Mouse (Mus musculus): Measurements from ENCODE around the gene Angptl2.

The Angptl2 gene

DNA sequence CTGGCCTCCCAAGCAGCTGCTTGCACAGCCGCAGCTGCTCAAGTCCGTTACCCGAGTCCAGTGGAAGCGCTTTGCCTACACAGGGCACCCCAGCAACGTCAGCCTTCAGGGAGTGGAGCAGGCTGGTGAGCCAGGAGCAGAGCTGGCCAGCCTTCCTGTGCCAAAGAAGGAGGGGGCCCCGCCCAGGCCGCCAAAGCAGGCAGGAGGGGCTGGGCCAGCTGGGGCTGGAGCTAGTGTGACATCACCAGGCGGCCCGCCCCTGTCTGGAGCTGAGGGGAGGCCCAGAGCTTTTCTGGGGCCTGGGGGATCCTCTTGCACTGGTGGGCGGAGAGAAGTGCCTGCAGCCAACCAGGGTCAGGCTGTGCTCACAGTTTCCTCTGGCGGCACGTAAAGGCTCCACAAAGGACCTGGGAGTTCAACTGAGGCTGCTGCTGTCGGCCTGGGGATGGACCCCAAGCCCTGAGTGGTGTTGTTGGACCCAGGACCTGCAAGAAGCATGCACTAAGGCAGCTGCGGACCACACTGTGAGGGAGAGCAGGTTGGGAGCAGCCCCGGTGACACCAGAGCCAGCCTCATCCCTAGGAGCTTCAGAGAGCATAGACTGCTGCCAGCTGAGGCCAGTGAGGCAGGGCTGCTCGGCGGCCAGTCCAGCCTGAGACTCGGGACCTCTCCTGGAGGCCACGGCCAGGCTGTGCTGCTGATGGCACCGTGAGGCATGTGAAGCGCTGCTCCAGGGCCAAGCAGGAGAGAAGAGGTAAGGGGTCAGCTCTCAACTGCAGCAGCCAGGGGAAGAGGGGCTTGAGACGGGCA is at the start of gene Angptl2:
Gene Angptl2, plus strand, starts transcription at position 370 of the 810 bp plus-strand sequence.
- peak; percentile 85 to 86 for DNase-seq (ENCODE audit: low spot score in 2 of 2)

DNA sequence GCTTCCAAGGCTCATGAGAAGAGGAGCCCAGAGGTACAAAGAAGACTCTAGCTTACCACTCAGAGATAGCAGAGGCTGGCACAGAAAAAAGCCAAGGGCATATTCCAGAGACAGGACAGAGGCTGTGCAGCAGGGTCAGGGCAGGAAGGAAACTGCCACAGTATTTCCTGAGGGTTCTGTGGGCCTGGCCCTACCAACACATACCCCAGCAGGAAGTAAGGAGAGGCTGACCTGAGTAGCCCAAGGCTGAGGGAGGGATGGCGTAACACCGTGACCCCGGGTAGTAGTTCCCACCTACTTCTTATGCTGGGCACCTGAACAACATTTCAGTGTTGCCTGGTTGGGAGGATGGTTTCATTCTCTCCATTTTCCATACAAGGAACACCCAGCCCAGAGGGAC is 48.8 kb upstream of the Angptl2 start:
- no peak for DNase-seq (ENCODE audit: low spot score in 2 of 2)

DNA sequence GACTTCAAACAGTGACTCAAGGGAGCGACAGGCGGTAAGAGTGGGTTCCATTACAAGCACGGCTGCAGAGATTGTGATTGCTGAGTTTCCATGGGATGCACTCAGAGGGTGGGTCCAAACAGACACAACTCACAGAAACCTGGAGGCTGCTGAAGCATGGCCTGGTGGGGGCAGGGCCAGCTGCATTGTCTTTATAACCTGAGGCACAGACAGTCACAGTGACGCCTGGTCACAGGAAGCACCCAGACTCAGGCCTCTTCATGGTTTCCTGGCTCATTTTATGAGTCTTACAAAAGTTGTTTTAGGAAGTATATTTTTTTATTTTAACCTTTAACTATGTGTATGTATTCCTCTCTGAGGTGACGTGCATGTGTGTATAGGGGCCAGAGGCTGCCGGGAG is 46.4 kb upstream of the Angptl2 start:
- DNase-seq (ENCODE audit: low spot score in 2 of 2): no peak

DNA sequence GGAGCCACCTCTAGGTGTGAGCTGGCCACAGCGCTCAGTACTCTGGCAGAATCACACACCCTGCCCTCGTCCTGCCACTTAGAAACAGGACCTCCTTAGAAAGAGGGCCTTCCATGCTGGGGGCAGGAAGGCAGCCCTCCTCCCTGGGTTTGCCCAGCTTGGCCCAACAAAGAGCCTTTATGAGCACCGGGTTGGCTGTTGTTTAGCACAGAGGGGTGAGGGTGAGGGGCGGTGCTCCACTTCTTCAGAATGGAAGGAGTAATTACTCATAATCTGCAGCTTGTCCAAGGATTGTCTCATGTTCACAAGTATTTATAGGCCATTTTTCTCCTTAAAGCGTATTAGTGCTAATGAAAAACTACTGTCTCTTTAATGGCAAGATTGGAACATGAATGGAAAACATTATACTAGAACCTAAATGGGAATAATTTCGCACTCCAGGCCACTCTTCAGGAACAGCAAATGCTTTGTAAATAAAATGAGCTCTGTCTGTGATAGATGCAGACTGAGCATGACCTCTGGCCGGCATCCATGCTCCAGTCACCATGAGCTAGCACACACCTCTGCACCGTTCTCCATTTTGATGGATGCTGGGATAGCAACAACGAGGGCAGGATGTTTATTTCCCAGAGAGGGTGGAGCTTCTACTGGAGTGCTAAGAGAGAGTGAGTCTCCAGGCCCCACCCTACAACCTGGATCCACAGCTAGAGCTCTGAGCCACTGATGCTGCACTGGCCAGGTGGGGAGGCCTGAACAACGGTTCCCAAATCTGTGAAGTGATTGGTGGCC is 44.9 kb upstream of the Angptl2 start:
- DNase-seq (ENCODE audit: low spot score in 2 of 2): no peak

DNA sequence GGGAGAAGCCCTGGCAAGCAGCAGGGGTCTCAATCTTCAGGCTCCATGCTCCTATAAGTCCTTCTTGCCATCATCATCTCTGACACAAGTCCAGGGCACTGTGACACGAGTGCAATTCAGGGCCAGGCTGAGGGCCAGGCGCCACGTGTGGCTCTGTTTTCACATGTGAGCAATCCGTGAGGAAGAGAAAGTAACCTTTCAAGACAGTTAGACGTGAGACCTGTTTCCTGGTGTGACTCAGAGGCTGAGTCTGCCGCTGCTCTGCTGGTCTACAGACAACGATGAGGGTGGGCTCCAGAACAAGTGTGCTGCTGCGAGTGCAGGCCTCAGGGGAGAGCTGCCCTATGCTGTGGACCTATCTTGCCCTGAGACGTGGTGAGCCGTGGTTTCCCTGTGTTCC is 42.7 kb upstream of the Angptl2 start:
- no peak for DNase-seq (ENCODE audit: low spot score in 2 of 2)

DNA sequence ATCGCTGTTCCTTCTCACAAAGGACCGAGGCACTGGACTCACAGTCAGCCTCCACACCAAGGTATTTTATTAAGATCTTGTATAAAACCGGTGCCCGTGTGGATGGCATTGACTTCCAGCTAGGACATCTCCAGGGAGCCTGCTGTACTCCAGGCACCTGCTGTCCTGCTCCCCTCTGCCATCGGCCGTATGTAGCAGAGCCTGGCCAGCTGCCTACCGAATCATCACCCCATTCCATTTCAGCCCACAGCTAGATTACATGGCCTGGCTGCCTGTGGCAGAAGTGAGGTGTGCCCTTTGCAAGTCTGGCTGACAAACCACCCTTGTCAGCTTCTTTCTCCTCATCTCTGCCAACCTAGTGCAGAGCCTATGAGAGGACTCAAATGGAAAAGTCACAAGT is 42.2 kb upstream of the Angptl2 start:
- DNase-seq (ENCODE audit: low spot score in 2 of 2): no peak

DNA sequence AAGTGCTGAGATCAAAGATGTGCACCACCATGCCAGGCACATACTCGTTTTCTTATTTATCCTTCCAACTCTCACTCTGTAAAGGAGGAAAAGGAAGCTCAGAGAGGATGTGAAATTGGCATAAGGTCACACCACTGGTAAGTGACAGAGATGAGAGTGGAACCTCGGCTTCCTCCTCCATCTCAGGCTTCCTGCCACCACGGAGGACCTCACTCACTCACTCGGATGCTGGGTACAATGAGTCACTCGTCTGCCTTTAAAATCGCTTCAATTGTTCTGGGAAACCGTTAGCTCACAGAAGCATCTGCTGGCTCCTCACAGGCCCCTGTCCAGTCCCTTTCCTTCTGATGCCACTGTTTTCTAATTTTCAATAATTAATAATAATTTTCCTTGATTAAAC is 39.4 kb upstream of the Angptl2 start:
- DNase-seq (ENCODE audit: low spot score in 2 of 2): no peak

DNA sequence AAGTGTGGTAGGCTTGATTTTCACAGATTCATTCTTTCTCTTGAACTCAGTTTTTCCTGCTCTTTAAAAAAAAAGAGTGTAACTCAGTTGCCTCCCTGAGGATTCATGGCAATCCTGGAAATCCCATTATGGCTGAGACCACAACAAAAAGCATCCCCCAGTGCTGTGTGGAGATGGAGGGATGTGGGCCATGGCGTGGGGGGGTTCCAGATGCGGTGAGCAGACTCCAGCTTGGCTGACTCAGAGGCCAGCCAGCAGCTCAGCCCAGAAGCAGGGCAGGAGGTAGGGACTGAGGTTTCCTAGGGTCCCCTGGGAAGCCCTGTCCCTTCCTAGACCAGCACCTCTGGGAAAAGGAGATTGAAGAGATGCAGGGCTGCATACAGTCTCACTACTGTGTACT is 38.9 kb upstream of the Angptl2 start:
- DNase-seq (ENCODE audit: low spot score in 2 of 2): no peak

DNA sequence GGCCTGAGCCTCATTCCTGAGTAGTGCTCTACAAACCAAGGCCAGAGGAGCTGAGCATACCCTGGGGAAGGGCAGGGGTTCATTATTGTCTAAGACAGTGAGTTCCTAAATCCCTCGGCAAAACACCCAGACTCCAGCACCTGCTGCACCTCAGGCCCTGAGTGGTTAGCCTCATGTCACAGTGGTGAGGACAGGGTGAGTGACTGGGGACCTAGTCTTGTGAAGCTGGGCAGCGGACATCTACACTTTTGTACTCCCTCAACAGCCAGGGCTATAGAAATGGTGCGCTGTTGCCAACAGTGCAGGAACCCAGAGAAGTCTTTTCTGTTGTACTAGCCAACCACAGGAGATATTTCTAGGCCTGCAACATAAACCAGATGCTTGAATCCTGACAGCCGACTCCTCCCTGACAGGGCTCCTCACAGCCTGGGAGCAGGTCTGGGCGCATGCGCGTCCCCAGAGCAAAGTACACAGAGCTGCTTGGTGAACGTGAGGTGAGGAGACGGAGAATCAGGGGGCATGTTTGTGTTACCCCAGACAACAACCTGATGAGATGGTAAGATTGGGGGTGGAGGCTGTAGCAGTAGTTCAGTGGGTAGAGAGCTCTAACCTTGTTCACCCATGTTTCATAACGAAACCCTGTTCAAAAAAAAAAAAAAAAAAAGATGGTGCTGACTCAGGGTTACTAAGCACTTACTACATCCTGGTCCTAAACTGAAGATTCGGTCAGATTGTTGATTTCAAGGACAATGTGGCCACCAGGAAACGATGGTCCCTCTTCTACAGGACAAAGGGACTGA is 38.2 kb upstream of the Angptl2 start:
- no peak for DNase-seq (ENCODE audit: low spot score in 2 of 2)

DNA sequence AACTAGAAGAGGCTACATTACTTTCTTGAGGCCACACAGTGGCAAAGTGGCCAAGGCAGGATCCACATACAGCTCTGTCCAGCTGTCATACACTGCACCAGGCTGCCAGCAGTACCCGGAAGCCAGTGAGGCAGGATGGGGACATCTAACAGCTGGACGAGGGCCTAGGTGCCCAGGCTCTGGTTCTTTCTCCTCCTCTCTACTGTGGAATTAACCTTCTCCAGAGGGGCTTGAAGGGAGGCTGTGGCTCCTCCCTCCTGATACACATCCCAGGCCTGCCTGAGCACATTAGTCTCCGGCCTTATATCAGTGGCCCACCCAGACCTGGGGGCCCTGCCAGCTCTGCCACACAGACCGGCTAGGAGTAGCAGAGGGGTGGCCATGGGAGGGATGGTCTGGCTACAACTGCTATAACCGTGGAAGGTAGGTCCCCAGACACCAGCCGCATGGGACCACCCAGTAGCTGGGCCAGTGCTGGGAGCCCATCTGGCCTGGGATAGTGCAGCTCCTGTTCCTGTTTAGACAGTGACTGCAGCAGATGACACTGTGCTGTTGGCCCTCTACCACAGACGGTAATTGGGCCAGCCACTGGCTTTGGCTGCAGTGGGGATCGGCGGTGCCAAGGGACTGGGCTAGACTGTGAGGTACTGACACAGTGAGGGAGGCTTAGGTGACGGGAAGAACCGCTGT is 37.5 kb upstream of the Angptl2 start:
- DNase-seq (ENCODE audit: low spot score in 2 of 2): peak; percentile 69 to 70

DNA sequence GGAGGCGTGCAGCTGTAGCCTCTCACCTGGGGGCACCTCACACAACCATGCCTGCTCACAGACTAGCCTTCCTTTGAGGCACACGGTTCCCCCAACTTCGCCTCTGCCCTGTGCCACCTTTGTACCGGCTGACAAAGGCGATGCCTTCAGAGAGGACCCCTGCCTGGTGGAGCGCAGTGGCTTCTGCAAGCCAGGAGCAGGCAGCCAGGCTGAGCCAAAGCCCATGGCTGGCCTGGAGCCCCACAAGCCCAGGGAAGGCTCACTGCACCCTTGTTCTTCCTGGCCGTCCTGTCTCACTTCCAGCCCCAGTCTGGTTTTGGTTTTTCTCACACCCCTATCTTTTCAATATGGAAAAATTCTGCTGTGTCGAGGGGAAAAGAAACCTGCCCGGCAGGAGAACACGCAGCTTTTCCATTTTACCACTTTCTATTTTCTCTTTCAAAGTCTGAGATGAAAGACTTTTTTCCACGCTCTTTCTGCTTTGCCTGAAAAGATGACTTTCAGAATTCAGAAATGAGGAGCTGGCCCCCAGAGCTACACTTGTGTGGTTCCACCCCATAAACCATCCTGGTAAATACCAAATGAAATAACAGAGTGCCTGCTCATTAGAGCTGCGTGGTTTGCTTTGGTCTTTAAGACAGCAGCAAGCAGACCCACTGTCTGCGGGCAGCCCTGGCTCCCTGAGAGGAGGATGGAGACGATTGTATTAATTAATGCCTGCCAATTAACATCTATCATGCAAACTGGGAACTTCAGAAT is 36.5 kb upstream of the Angptl2 start:
- DNase-seq (ENCODE audit: low spot score in 2 of 2): no peak

DNA sequence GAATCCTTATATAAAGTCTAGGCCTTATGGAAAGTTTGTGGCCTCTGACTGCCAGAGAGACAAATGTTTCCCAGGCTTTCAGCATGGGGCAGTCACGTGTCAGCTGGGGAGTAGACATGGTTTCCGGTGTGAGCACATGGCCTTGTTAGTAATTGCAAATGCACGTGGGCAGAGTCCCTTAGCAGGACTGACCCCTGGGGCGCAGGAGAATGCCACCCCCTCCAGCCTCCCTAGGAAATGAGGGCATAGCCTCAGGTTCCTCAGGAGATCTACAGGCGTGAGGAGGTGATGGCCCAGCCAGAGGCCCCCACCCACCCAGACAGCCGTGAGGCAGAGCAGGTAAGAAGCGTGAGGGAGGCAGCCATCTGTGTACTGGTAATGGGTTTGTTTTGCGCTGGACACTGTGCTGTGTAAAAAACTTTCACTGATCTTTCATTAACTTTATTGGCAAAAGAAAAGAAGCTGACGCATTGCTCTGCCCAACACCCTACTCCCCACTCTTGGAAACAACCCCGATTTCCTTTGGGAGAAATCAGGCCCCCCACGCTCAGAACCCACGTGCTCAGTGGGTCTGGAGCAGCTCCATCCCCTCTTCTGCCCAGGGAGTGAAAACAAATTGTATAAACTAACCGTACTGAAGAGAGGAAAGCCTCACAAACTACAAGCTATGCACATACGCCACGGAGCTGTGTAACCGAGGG is 35.8 kb upstream of the Angptl2 start:
- no peak for DNase-seq (ENCODE audit: low spot score in 2 of 2)

DNA sequence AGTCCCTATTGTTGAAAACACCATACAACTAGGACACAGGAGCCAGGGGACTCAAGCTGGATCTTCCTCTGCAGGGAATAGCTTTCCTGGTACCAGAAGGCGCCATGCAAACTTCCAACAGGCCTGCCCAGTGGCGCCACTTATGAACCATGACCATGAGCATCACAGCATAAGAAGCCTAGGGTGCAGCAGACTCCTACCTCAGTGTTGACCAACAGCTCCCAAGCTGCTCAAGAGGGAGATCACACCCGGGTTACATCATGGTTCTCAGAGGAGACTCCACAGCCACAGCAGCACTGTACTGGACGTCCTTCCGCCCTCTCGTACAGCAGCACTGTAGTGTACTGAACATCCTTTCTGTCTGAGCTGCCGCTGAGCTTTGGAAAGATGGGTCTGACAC is 32.5 kb upstream of the Angptl2 start:
- no peak for DNase-seq (ENCODE audit: low spot score in 2 of 2)

DNA sequence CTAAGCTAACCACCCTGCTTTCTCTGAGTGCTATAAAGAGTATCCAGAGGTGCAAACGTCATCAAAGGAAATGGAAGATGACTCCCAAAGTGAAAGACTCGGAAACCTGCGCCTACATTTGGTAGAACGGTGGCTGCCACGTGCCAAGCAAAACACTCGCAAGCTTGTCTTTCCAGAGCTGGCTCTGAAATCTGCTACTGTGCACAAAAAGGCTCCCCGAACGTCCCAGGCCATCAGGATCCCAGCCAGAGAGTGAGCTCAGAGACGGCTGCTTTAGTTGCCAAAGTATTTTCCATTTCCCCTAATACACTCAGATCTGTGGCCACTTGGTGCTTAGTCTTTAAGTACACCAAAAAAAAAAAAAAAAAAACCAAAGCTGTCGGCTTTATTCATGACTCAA is 31.2 kb upstream of the Angptl2 start:
- DNase-seq (ENCODE audit: low spot score in 2 of 2): peak in 1 of 2 experiments; percentile 56

DNA sequence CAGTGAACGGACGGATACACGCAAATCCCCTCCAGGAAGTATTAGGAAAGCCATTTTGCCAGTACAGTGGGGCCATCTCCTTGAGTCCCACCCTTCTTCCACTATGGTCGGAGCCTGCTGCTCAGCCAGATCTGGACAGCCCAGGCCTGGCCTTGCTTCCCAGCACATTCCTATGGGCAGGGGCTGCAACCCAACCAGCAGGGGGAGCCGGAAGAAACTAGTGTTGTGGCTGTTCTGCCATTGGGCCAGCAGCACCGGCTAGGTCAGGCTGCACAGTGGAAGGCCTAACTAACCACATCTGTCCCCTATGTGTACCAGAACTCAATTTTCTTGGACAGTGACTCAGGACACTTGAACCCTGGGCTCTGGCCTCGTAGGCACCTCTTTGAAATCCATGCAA is 30.6 kb upstream of the Angptl2 start:
- DNase-seq (ENCODE audit: low spot score in 2 of 2): peak in 1 of 2 experiments; percentile 60

DNA sequence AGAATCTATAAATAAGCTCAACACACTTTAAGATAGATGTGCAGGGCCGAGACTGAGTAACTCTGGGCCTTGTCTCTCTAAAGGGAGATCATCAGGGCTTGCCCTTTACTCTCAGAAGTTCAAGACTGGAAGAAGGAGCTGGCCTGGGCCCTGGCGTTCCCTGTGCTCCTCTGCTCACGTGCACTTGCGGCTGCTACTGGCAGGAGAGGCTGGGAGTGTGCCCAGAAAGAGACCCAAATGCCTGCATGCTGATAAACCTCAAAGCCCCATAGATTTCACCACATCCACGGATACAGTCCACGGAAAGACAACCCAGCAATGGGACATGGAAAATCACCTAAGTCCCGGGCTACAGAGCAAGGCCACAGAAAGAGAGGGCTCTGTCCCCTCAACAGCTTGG is 29.4 kb upstream of the Angptl2 start:
- DNase-seq (ENCODE audit: low spot score in 2 of 2): no peak

DNA sequence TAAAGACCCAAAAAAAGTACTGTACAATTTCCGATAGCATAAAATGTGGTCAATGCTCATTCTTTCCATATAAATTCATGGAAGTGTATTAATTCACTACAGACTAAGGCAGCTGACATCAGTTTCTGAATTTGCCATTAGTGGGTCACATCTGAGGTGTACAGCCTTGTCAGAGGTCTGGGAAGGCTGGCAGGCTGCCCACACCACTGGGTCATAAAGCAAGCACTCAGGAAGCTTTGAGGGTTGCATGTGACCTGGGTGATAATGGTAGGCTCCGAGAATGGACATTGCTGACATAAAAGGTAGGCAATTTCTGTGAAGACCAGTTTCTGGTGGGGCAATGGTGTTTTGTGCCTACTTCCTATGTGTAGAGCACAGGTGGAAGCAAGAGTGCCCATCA is 28.0 kb upstream of the Angptl2 start:
- DNase-seq (ENCODE audit: low spot score in 2 of 2): no peak

DNA sequence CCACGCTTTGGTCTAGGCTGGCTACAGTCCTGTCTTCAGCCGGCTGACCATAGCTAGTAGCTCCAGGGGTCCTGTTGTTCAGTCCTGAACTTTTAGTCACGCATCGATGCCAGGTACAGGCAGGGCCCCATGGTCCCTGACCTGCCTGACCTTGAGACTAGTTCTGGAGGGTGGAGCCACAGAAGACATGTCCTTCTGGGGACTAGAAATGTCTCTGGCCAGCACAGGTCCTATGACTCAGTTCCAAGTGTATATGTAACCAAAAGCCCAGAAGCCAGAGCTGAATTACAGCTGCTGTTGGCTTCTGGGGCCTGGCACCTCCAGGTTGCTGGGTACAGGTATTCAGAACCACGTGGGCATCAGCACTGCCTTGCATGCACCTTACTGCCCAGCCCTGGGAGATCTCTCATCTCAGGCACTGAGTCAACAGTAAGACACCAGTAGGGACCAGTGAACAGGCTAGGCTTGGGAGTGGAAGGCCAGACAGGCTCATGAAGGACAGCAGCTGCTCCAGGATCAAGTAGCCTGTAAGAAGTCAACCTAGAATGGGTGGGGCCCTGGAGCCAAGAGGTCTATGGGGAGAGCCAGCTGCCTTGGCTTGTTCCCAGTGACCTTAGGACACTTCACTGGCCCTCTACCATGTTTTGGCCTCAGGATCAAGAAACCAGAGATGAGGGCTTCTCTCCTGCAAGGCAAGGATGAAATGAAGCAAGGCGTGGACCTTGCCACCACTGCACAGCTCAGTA is 26.8 kb upstream of the Angptl2 start:
- DNase-seq (ENCODE audit: low spot score in 2 of 2): no peak

DNA sequence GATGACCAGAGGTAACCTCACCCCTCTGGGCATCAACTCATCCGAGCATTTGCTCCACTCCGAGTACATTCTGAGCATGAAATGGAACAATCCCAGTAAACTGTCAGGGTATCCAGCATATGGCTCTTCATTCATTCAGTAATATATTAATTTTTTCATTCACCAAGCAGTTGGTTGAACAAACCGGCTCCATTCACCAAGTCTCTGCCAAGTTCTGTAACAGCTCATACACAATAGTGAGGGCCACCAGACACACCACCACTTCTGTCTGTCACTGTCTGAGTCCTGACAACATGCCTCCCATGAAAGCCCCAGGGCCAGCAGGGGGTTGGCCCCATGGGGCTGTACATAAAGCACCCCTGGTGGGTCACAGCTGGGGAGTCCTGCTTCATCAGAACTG is 25.9 kb upstream of the Angptl2 start:
- no peak for DNase-seq (ENCODE audit: low spot score in 2 of 2)
